ENCODE assay signal across 22 mouse cellular contexts in genomic region chr7:49041334-49042070, GRCm38 (mm10).
DNase-seq lines count a peak whose midpoint lies in the region; ATAC-seq and TF ChIP-seq lines count a peak whose summit lies in the region.
"Had no signal": no experiment of that assay in that cellular context is flagged by ENCODE, and none has a peak within 500 bp of the region (broad histone marks: within the 10 kb centered on the region; RNA-seq: fewer than 3 reads in every experiment).

No protein-coding gene starts in this region.

- no peak overlapping the region for H3K9ac ChIP-seq in hindbrain, embryonic 11.5 days (ENCODE audit: low read depth, low read length)
- H3K9ac ChIP-seq in hindbrain, postnatal 0 days (replicated peaks; ENCODE audit: low read length), result no peak overlapping the region
- H3K9ac ChIP-seq: embryonic facial prominence, embryonic 15.5 days; forebrain, embryonic 15.5 days; limb, embryonic 13.5 days; liver, embryonic 12.5 days; stomach, embryonic 15.5 days had no signal

- H3K4me1 ChIP-seq in hindbrain, embryonic 11.5 days (replicated peaks; ENCODE audit: control insufficient read depth, insufficient read depth, low read length), result peaks cover 24% of the 10 kb centered on the region
- peaks cover 13% of the 10 kb centered on the region; the same call in 1 of the 2 replicates for H3K4me1 ChIP-seq in hindbrain, postnatal 0 days (ENCODE audit: insufficient read depth, low read length)
- peaks cover 30% of the 10 kb centered on the region for H3K4me1 ChIP-seq in embryonic facial prominence, embryonic 10.5 days
- H3K4me1 ChIP-seq: embryonic facial prominence, embryonic 15.5 days; forebrain, embryonic 15.5 days; liver, embryonic 12.5 days; stomach, embryonic 15.5 days had no signal

- peak overlapping the region; percentile 56 for H3K27ac ChIP-seq in hindbrain, embryonic 11.5 days (ENCODE audit: low read depth, low read length)
- H3K27ac ChIP-seq in hindbrain, postnatal 0 days, result no peak overlapping the region
- H3K27ac ChIP-seq in embryonic facial prominence, embryonic 10.5 days (replicated peaks), result no peak overlapping the region
- H3K27ac ChIP-seq: embryonic facial prominence, embryonic 15.5 days; forebrain, embryonic 15.5 days; limb, embryonic 13.5 days; liver, embryonic 12.5 days; stomach, embryonic 15.5 days had no signal

- no peak overlapping the region for H3K4me3 ChIP-seq in hindbrain, embryonic 11.5 days (ENCODE audit: low read depth, low read length)
- H3K4me3 ChIP-seq in hindbrain, postnatal 0 days (ENCODE audit: low read length), result no peak overlapping the region
- no peak overlapping the region for H3K4me3 ChIP-seq in embryonic facial prominence, embryonic 10.5 days
- H3K4me3 ChIP-seq: embryonic facial prominence, embryonic 15.5 days; forebrain, embryonic 15.5 days; limb, embryonic 13.5 days; liver, embryonic 12.5 days; stomach, embryonic 15.5 days had no signal

- peak; percentile 42 for DNase-seq in hindbrain, embryonic 11.5 days (ENCODE audit: low spot score)
- no peak for DNase-seq in hindbrain, postnatal 0 days (ENCODE audit: low spot score)
- peak; percentile 28 for DNase-seq in lung, postnatal 10 days
- no peak for DNase-seq in lung, postnatal 36 days
- peak; percentile 42 for DNase-seq in embryo, embryonic 10.5 days (ENCODE audit: low spot score)
- peak; percentile 38 for DNase-seq in embryonic facial prominence, embryonic 10.5 days (ENCODE audit: low spot score)
- no peak for DNase-seq in adrenal gland, adult 2 months
- DNase-seq: B cell, adult 2 months; cerebellum, adult 11 months; cerebellum, adult 9-11 months; kidney, adult 11 months; kidney, postnatal 4 days; layer of hippocampus, adult 9-11 months; thymus, adult 18-20 months; thymus, postnatal 36 days had no signal

- H3K9me3 ChIP-seq in hindbrain, embryonic 11.5 days (ENCODE audit: control insufficient read depth, low read length), result no peaks in the 10 kb centered on the region
- H3K9me3 ChIP-seq in hindbrain, postnatal 0 days (ENCODE audit: low read length), result no peaks in the 10 kb centered on the region
- no peaks in the 10 kb centered on the region for H3K9me3 ChIP-seq in embryonic facial prominence, embryonic 10.5 days
- H3K9me3 ChIP-seq: embryonic facial prominence, embryonic 15.5 days; forebrain, embryonic 15.5 days; limb, embryonic 13.5 days; liver, embryonic 12.5 days; stomach, embryonic 15.5 days had no signal

- no peaks in the 10 kb centered on the region for H3K27me3 ChIP-seq in hindbrain, embryonic 11.5 days (ENCODE audit: control insufficient read depth, insufficient read depth, low read length)
- H3K27me3 ChIP-seq in hindbrain, postnatal 0 days (ENCODE audit: insufficient read depth, low read length), result no peaks in the 10 kb centered on the region
- peaks cover 12% of the 10 kb centered on the region; the same call in 1 of the 2 replicates for H3K27me3 ChIP-seq in embryonic facial prominence, embryonic 10.5 days (replicated peaks; ENCODE audit: low read depth, poor library complexity, severe bottlenecking)
- H3K27me3 ChIP-seq: forebrain, embryonic 15.5 days; Patski; stomach, embryonic 15.5 days had no signal

- WGBS in hindbrain, embryonic 11.5 days, result 41% methylated on average over 4 of the region's 4 CpGs
- WGBS in hindbrain, postnatal 0 days, result 47% methylated on average over 4 of the region's 4 CpGs
- 55% methylated on average over 4 of the region's 4 CpGs for WGBS in embryonic facial prominence, embryonic 10.5 days

- TF ChIP-seq CTCF in hindbrain, postnatal 0 days (IDR thresholded peaks at IDR 0.05; ENCODE audit: low read depth), result no peak

- H3K4me2 ChIP-seq in hindbrain, embryonic 11.5 days (replicated peaks; ENCODE audit: low read depth, low read length), result no peak overlapping the region
- no peak overlapping the region for H3K4me2 ChIP-seq in hindbrain, postnatal 0 days (ENCODE audit: low read depth, low read length)
- H3K4me2 ChIP-seq: embryonic facial prominence, embryonic 15.5 days; forebrain, embryonic 15.5 days; limb, embryonic 13.5 days; liver, embryonic 12.5 days; stomach, embryonic 15.5 days had no signal

- H3K36me3 ChIP-seq in hindbrain, embryonic 11.5 days (ENCODE audit: control insufficient read depth, insufficient read depth, low read length), result no peaks in the 10 kb centered on the region
- no peaks in the 10 kb centered on the region for H3K36me3 ChIP-seq in hindbrain, postnatal 0 days (ENCODE audit: insufficient read depth, low read length)
- H3K36me3 ChIP-seq in embryonic facial prominence, embryonic 10.5 days (replicated peaks), result no peaks in the 10 kb centered on the region
- H3K36me3 ChIP-seq: embryonic facial prominence, embryonic 15.5 days; forebrain, embryonic 15.5 days; G1E; limb, embryonic 13.5 days; liver, embryonic 12.5 days; stomach, embryonic 15.5 days had no signal

- ATAC-seq in hindbrain, embryonic 11.5 days (ENCODE audit: low FRiP score), result peak; percentile 34
- ATAC-seq in hindbrain, postnatal 0 days, result no peak
- ATAC-seq: forebrain, embryonic 15.5 days; liver, embryonic 12.5 days; Patski had no signal

Comparison
In these comparisons a context has a peak if more than half of its experiments do, and no peak if none do; other contexts are left out.
1. DNase-seq: peak in hindbrain, embryonic 11.5 days (single experiment), lung, postnatal 10 days (single experiment), embryo, embryonic 10.5 days (single experiment) and embryonic facial prominence, embryonic 10.5 days (single experiment); none in hindbrain, postnatal 0 days (single experiment), lung, postnatal 36 days (single experiment) and adrenal gland, adult 2 months (single experiment).